20 mouse cellular contexts compared by ENCODE assay signal in the genomic region with DNA sequence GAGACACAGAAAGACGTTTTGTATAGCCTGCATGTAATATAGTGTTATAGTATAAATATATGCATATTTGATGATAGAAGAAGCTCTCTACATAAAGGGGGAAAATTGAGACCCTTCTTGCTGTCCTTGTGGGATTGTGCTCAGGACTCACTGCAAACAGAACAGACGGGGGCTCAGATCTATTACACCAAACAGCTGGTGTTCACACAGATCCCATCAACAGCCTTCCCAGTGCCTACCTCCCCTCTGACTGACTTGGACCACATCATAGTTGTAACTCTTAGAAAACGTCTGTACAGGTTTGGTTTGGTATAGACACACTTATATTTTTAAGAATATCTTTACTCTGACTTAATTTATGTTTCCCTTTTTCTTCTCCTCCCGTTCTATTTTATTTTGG.
"Had no signal": no experiment of that assay in that cellular context is flagged by ENCODE, and none has a peak within 500 bp of the region (broad histone marks: within the 10 kb centered on the region; RNA-seq: fewer than 3 reads in every experiment).

No protein-coding gene starts in this region.

- DNase-seq: kidney, adult 2 months; kidney, postnatal 25 days; liver; lung, adult 18-20 months; lung, postnatal 10 days; lung, postnatal 36 days; thymus, adult 2 months; thymus, postnatal 14 days; thymus, postnatal 4 days had no signal

- H3K4me2 ChIP-seq: limb, embryonic 13.5 days; liver, embryonic 12.5 days; liver, embryonic 15.5 days; lung, embryonic 15.5 days; midbrain, embryonic 13.5 days had no signal

- ATAC-seq: liver, embryonic 12.5 days; midbrain, embryonic 13.5 days; midbrain, embryonic 16.5 days had no signal

- H3K27ac ChIP-seq: kidney, postnatal 0 days; limb, embryonic 10.5 days; limb, embryonic 13.5 days; liver, embryonic 12.5 days; liver, embryonic 15.5 days; lung, embryonic 15.5 days; midbrain, embryonic 10.5 days; midbrain, embryonic 13.5 days had no signal

- H3K4me3 ChIP-seq: limb, embryonic 10.5 days; limb, embryonic 13.5 days; liver, embryonic 12.5 days; liver, embryonic 15.5 days; lung, embryonic 15.5 days; megakaryocyte, embryonic 14.5 days; midbrain, embryonic 10.5 days; midbrain, embryonic 13.5 days; myocyte had no signal

- H3K27me3 ChIP-seq: limb, embryonic 13.5 days; liver, embryonic 12.5 days; liver, embryonic 15.5 days; lung, embryonic 15.5 days; megakaryocyte, embryonic 14.5 days; midbrain, embryonic 13.5 days had no signal

- H3K36me3 ChIP-seq: limb, embryonic 10.5 days; limb, embryonic 13.5 days; liver, embryonic 12.5 days; liver, embryonic 15.5 days; lung, embryonic 15.5 days; midbrain, embryonic 10.5 days; midbrain, embryonic 13.5 days had no signal

- H3K4me1 ChIP-seq: limb, embryonic 10.5 days; liver, embryonic 12.5 days; liver, embryonic 15.5 days; megakaryocyte, embryonic 14.5 days; midbrain, embryonic 10.5 days; midbrain, embryonic 13.5 days had no signal

- H3K9me3 ChIP-seq: limb, embryonic 10.5 days; limb, embryonic 13.5 days; liver, embryonic 12.5 days; liver, embryonic 15.5 days; lung, embryonic 15.5 days; megakaryocyte, embryonic 14.5 days; midbrain, embryonic 10.5 days; midbrain, embryonic 13.5 days had no signal

- H3K9ac ChIP-seq: limb, embryonic 13.5 days; liver, embryonic 12.5 days; liver, embryonic 15.5 days; lung, embryonic 15.5 days; midbrain, embryonic 13.5 days had no signal
